Comparison of ENCODE assay signal across 23 mouse cellular contexts in genomic region chr3:83839477-83839876, GRCm38 (mm10). TPM values are rescaled to one million over a fixed set of nuclear protein-coding genes. Genes with fewer than 3 reads are reported as not detected.
DNase-seq lines count a peak whose midpoint lies in the region; ATAC-seq and TF ChIP-seq lines count a peak whose summit lies in the region.
"Had no signal": no experiment of that assay in that cellular context is flagged by ENCODE, and none has a peak within 500 bp of the region (broad histone marks: within the 10 kb centered on the region; RNA-seq: fewer than 3 reads in every experiment).

No protein-coding gene starts in this region.

- TF ChIP-seq POLR2A in bone marrow, adult 2 months (IDR thresholded peaks at IDR 0.05; ENCODE audit: borderline replicate concordance, control insufficient read depth, low read depth, low read length): no peak

- no peak for TF ChIP-seq CTCF in liver, postnatal 0 days (IDR thresholded peaks at IDR 0.05; ENCODE audit: low read depth)
- TF ChIP-seq CTCF in bone marrow, adult 2 months (IDR thresholded peaks at IDR 0.05; ENCODE audit: control insufficient read depth, insufficient read depth, low read length): no peak

- 64% methylated on average over 5 of the region's 5 CpGs for WGBS in liver, postnatal 0 days (ENCODE audit: insufficient replicate concordance)
- WGBS in liver, embryonic 12.5 days (ENCODE audit: insufficient replicate concordance): 64% methylated on average over 5 of the region's 5 CpGs
- 30% methylated on average over 5 of the region's 5 CpGs for WGBS in bone marrow, adult 2 months

- H3K9me3 ChIP-seq in liver, postnatal 0 days (ENCODE audit: low read length): no peaks in the 10 kb centered on the region
- no peaks in the 10 kb centered on the region for H3K9me3 ChIP-seq in liver, embryonic 12.5 days (replicated peaks)
- no peaks in the 10 kb centered on the region for H3K9me3 ChIP-seq in megakaryocyte, embryonic 14.5 days
- H3K9me3 ChIP-seq: forebrain, embryonic 13.5 days; heart, embryonic 12.5 days; hindbrain, embryonic 13.5 days; midbrain, embryonic 15.5 days; neural tube, embryonic 15.5 days had no signal

- no peak overlapping the region for H3K9ac ChIP-seq in liver, postnatal 0 days (replicated peaks)
- no peak overlapping the region for H3K9ac ChIP-seq in liver, embryonic 12.5 days
- H3K9ac ChIP-seq: forebrain, embryonic 13.5 days; heart, embryonic 12.5 days; hindbrain, embryonic 13.5 days; midbrain, embryonic 15.5 days; neural tube, embryonic 15.5 days had no signal

- no peaks in the 10 kb centered on the region for H3K36me3 ChIP-seq in liver, postnatal 0 days (replicated peaks; ENCODE audit: insufficient read depth, low read length)
- H3K36me3 ChIP-seq in liver, embryonic 12.5 days: no peaks in the 10 kb centered on the region
- H3K36me3 ChIP-seq in megakaryocyte, embryonic 14.5 days (replicated peaks; ENCODE audit: low read length): peaks cover 41% of the 10 kb centered on the region
- H3K36me3 ChIP-seq: heart, embryonic 12.5 days; hindbrain, embryonic 13.5 days; midbrain, embryonic 15.5 days; neural tube, embryonic 15.5 days had no signal

- no peaks in the 10 kb centered on the region for H3K27me3 ChIP-seq in liver, postnatal 0 days (ENCODE audit: insufficient read depth, low read length)
- H3K27me3 ChIP-seq in liver, embryonic 12.5 days (replicated peaks): peaks cover 9% of the 10 kb centered on the region
- H3K27me3 ChIP-seq in megakaryocyte, embryonic 14.5 days (replicated peaks): no peaks in the 10 kb centered on the region
- H3K27me3 ChIP-seq: Patski had no signal

- peaks cover 5% of the 10 kb centered on the region; the same call in 1 of the 2 replicates for H3K4me1 ChIP-seq in liver, postnatal 0 days (ENCODE audit: insufficient read depth)
- peaks cover 27% of the 10 kb centered on the region for H3K4me1 ChIP-seq in liver, embryonic 12.5 days
- peaks cover under 1% of the 10 kb centered on the region for H3K4me1 ChIP-seq in bone marrow, adult 2 months (ENCODE audit: control insufficient read depth, insufficient read depth, low read length)
- H3K4me1 ChIP-seq in megakaryocyte, embryonic 14.5 days: peaks cover 54% of the 10 kb centered on the region

- H3K27ac ChIP-seq in liver, postnatal 0 days (ENCODE audit: low read depth): no peak overlapping the region
- no peak overlapping the region for H3K27ac ChIP-seq in liver, embryonic 12.5 days
- 0 out of 2 replicates have a peak overlapping the region, but pooled peaks have one; percentile 7 for H3K27ac ChIP-seq in bone marrow, adult 2 months (ENCODE audit: control insufficient read depth, insufficient read depth, low read depth, low read length, poor library complexity)
- H3K27ac ChIP-seq: forebrain, embryonic 13.5 days; hindbrain, embryonic 13.5 days; midbrain, embryonic 15.5 days; neural tube, embryonic 15.5 days had no signal

- peak overlapping the region; percentile 14; the same call in 1 of the 2 replicates for H3K4me2 ChIP-seq in liver, postnatal 0 days (ENCODE audit: low read depth, low read length)
- no peak overlapping the region for H3K4me2 ChIP-seq in liver, embryonic 12.5 days
- H3K4me2 ChIP-seq: forebrain, embryonic 13.5 days; heart, embryonic 12.5 days; hindbrain, embryonic 13.5 days; midbrain, embryonic 15.5 days; neural tube, embryonic 15.5 days had no signal

- ATAC-seq in liver, postnatal 0 days: peak; percentile 48
- ATAC-seq in liver, embryonic 12.5 days: no peak
- ATAC-seq in granulocyte monocyte progenitor cell, adult 5-6 weeks (replicated peaks; ENCODE audit: poor library complexity, severe bottlenecking): peak; percentile 70
- ATAC-seq: forebrain, embryonic 13.5 days; inflammation-experienced regulatory T-cells, adult 6 months; midbrain, embryonic 15.5 days; Patski had no signal

- H3K4me3 ChIP-seq in liver, postnatal 0 days (ENCODE audit: low read depth, low read length): no peak overlapping the region
- no peak overlapping the region for H3K4me3 ChIP-seq in liver, embryonic 12.5 days
- H3K4me3 ChIP-seq in bone marrow, adult 2 months (replicated peaks; ENCODE audit: control insufficient read depth, low read depth, low read length): peak overlapping the region; percentile 29
- peak overlapping the region; percentile 68 for H3K4me3 ChIP-seq in megakaryocyte, embryonic 14.5 days (replicated peaks)
- H3K4me3 ChIP-seq: forebrain, embryonic 13.5 days; heart, embryonic 12.5 days; hindbrain, embryonic 13.5 days; midbrain, embryonic 15.5 days; neural tube, embryonic 15.5 days had no signal

- no peak for TF ChIP-seq EP300 in liver, postnatal 0 days (IDR thresholded peaks at IDR 0.05; ENCODE audit: low read depth)

- DNase-seq in liver, postnatal 0 days: no peak
- no peak for DNase-seq in ovary, postnatal 36 days (ENCODE audit: low spot score)
- no peak for DNase-seq in urinary bladder, adult 18-20 months (ENCODE audit: low spot score in 2 of 2)
- no peak for DNase-seq in layer of hippocampus, adult 9-11 months
- DNase-seq: adrenal gland, adult 8-10 months; cerebellum, adult 11-12 months; cerebellum, postnatal 25 days; gastrocnemius, postnatal 25 days; heart, postnatal 14 days; kidney, adult 8-10 months; kidney, postnatal 14 days; thymus, postnatal 14 days had no signal

RNA-seq across cellular contexts. Expression of gene Tlr2, which starts 2.1 kb away (rescaled TPM):
- 2.1 and 2.5 TPM in 2 replicates for polyA plus RNA-seq in liver, postnatal 0 days (2015; fragmentation: Nextera tagmentation; extraction: Ambion mirVana)
- polyA plus RNA-seq in liver, embryonic 12.5 days (2016; fragmentation: Nextera tagmentation; extraction: Ambion mirVana): 3.0 and 3.2 TPM in 2 replicates
- polyA plus RNA-seq in bone marrow, adult 2 months (2011; ENCODE audit: insufficient read depth, insufficient read length, low replicate concordance, missing spikeins): 1.9 and 4.6 TPM in 2 replicates
- 11.2 and 13.4 TPM in 2 replicates for total RNA-seq in granulocyte monocyte progenitor cell, adult 5-6 weeks (2014; fragmentation: Nextera tagmentation)
- 7.8 and 14.1 TPM in 2 replicates for total RNA-seq in granulocyte monocyte progenitor cell, adult 5-6 weeks (2017)
- polyA plus RNA-seq in megakaryocyte, embryonic 14.5 days (2012; ENCODE audit: insufficient read depth, low replicate concordance): 0.88 TPM in 1 of 2 replicates, not detected in the other

Comparison
In these comparisons a context has a peak if more than half of its experiments do, and no peak if none do; other contexts are left out.
1. H3K4me3 ChIP-seq: peak in bone marrow, adult 2 months (single experiment) and megakaryocyte, embryonic 14.5 days (single experiment); none in liver, postnatal 0 days (single experiment) and liver, embryonic 12.5 days (single experiment).